Mouse (Mus musculus): ENCODE data around the gene Vmn2r-ps130.
"Not testable (repeated sequence)": the region's sequence is repeated elsewhere in the genome, so short reads cannot be mapped to it uniquely, and the experiment has no call there.

Vmn2r-ps130 gene

GRCm38 (mm10) chr17:23060866-23061265, at the start of gene Vmn2r-ps130:
Gene Vmn2r-ps130 (plus strand): TSS chr17:23061166.
- DNase-seq = not testable (repeated sequence)
